In the genomic region with DNA sequence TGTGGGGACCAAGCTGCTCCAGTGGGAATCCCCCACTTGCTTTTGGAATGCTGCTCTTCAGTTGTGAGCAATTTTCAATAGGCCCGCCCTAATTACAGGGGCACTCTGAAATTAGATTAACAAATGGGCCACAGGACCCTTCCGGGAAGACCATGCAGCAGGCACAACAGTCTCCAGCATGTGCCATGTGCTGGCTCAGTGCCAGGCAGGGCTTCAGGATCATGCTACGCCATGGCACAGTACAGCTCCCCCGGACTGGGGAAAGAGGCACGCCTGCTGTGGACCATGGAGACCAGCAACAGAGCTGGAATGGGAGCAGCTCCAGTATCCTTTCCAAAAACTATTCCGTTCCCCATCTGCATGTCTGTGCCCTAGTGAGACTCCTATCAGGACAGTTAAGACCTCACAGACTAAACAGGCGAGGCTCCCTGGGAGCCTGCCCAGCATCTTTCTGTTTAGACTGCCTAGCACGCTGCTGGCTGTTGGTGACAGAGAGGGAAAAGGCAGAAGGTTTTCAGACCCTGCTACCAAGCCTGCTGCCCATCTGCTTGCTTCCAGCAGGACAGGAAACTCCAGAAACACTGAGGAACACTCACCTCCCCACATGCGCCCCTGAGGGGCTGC, we compare ENCODE assay signal across 20 mouse cellular contexts.
DNase-seq lines count a peak whose midpoint lies in the region; ATAC-seq lines count a peak whose summit lies in the region.
"Had no signal": no experiment of that assay in that cellular context is flagged by ENCODE, and none has a peak within 500 bp of the region (broad histone marks: within the 10 kb centered on the region; RNA-seq: fewer than 3 reads in every experiment).

No protein-coding gene starts in this region.

- DNase-seq in layer of hippocampus, postnatal 14 days (ENCODE audit: low spot score in 2 of 2): peak; percentile 29 to 39
- no peak for DNase-seq in layer of hippocampus, postnatal 36 days
- DNase-seq in ovary, postnatal 36 days (ENCODE audit: low spot score): peak; percentile 29
- DNase-seq in ovary, postnatal 10 days (ENCODE audit: low spot score): no peak
- peak; percentile 75 for DNase-seq in forebrain, embryonic 14.5 days (ENCODE audit: low spot score)
- DNase-seq in retina, postnatal 1 day: peak; percentile 89
- no peak for DNase-seq in liver, embryonic 11.5 days (ENCODE audit: low spot score)
- DNase-seq: cerebellum, adult 2 months; embryo, embryonic 11 days; gastrocnemius, adult 2 months; heart, adult 2 months; heart, postnatal 10 days; layer of hippocampus, adult 9-11 months; thymus, adult 2 months had no signal

- ATAC-seq in forebrain, embryonic 14.5 days: peak; percentile 85
- no peak for ATAC-seq in liver, embryonic 11.5 days (replicated peaks; ENCODE audit: low FRiP score)
- ATAC-seq: Patski had no signal

- no peak overlapping the region for H3K4me3 ChIP-seq in forebrain, embryonic 14.5 days (ENCODE audit: low read depth, low read length)
- H3K4me3 ChIP-seq in liver, embryonic 11.5 days (ENCODE audit: low read depth, low read length): no peak overlapping the region
- H3K4me3 ChIP-seq: erythroblast, embryonic 14.5 days; gastrocnemius, adult 2 months; heart, adult 2 months; kidney, embryonic 15.5 days; limb, embryonic 10.5 days had no signal

- H3K4me2 ChIP-seq in forebrain, embryonic 14.5 days (ENCODE audit: low read length): peak overlapping the region; percentile 18; the same call in 1 of the 2 replicates
- H3K4me2 ChIP-seq in liver, embryonic 11.5 days: no peak overlapping the region
- H3K4me2 ChIP-seq: kidney, embryonic 15.5 days had no signal

- H3K9me3 ChIP-seq in forebrain, embryonic 14.5 days (replicated peaks; ENCODE audit: control insufficient read depth, low read length): no peaks in the 10 kb centered on the region
- H3K9me3 ChIP-seq in liver, embryonic 11.5 days (ENCODE audit: control insufficient read depth, low read length): no peaks in the 10 kb centered on the region
- H3K9me3 ChIP-seq: kidney, embryonic 15.5 days; limb, embryonic 10.5 days had no signal

- no peak overlapping the region for H3K27ac ChIP-seq in forebrain, embryonic 14.5 days (ENCODE audit: low read depth, low read length)
- no peak overlapping the region for H3K27ac ChIP-seq in liver, embryonic 11.5 days (ENCODE audit: low read depth, low read length)
- H3K27ac ChIP-seq: gastrocnemius, adult 2 months; heart, adult 2 months; kidney, embryonic 15.5 days; limb, embryonic 10.5 days; liver, embryonic 14.5 days had no signal

- H3K4me1 ChIP-seq in forebrain, embryonic 14.5 days (ENCODE audit: control insufficient read depth, insufficient read depth, low read length): peaks cover 10% of the 10 kb centered on the region
- H3K4me1 ChIP-seq in liver, embryonic 11.5 days (replicated peaks; ENCODE audit: control insufficient read depth, insufficient read depth, low read length): no peaks in the 10 kb centered on the region
- H3K4me1 ChIP-seq: kidney, embryonic 15.5 days; limb, embryonic 10.5 days had no signal

- no peaks in the 10 kb centered on the region for H3K27me3 ChIP-seq in forebrain, embryonic 14.5 days (replicated peaks; ENCODE audit: control insufficient read depth, insufficient read depth, low read length)
- H3K27me3 ChIP-seq in liver, embryonic 11.5 days (replicated peaks; ENCODE audit: control insufficient read depth, insufficient read depth, low read length): no peaks in the 10 kb centered on the region
- H3K27me3 ChIP-seq: CH12.LX; kidney, embryonic 15.5 days; Patski had no signal

- WGBS in forebrain, embryonic 14.5 days: 29% methylated on average over 9 of the region's 9 CpGs
- WGBS in liver, embryonic 11.5 days: 64% methylated on average over 9 of the region's 9 CpGs

- no peaks in the 10 kb centered on the region for H3K36me3 ChIP-seq in forebrain, embryonic 14.5 days (ENCODE audit: control insufficient read depth, insufficient read depth, low read length)
- H3K36me3 ChIP-seq in liver, embryonic 11.5 days (ENCODE audit: control insufficient read depth, insufficient read depth, low read length): no peaks in the 10 kb centered on the region
- H3K36me3 ChIP-seq: kidney, embryonic 15.5 days; limb, embryonic 10.5 days had no signal

- H3K9ac ChIP-seq in forebrain, embryonic 14.5 days (ENCODE audit: low read length): no peak overlapping the region
- H3K9ac ChIP-seq in liver, embryonic 11.5 days (ENCODE audit: low read depth, low read length): no peak overlapping the region
- H3K9ac ChIP-seq: kidney, embryonic 15.5 days; liver, embryonic 14.5 days had no signal

Comparison
In these comparisons a context has a peak if more than half of its experiments do, and no peak if none do; other contexts are left out.
1. DNase-seq: peak in layer of hippocampus, postnatal 14 days (2 of 2), ovary, postnatal 36 days (single experiment), forebrain, embryonic 14.5 days (single experiment) and retina, postnatal 1 day (single experiment); none in layer of hippocampus, postnatal 36 days (0 of 2), ovary, postnatal 10 days (single experiment) and liver, embryonic 11.5 days (single experiment).